Mouse (Mus musculus): ENCODE results near the gene Nps.

DNA sequence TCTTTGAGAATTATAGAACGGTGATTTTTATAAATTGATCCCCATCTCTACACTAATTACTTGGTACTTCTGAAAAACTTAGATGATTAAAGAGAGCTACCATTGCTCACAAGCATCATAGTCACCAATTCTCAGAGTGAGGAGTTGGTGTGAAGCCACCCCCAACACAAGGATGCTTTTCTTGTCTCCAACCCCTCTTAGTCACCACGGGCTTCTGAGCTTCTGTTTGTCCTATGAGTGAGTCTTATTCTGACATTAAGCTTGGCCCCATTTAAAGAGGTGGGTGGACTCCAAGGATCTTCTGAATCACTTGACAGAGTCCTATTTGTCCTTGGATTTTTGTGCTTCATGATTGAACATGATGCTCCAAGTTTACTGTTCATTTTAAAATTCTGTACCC lies 37.0 kb upstream of the Nps start:
- TF ChIP-seq POLR2A (IDR thresholded peaks at IDR 0.05; ENCODE audit: insufficient read depth, low read depth, low read length) (no peak), CTCF (IDR thresholded peaks at IDR 0.05; ENCODE audit: insufficient read depth, low read depth, low read length) (no peak)

All from olfactory bulb, adult 2 months (tissue).